Mouse (Mus musculus) left cerebral cortex, postnatal 10 days (tissue): Measurements from ENCODE around the gene Crabp1. TPM values are rescaled to one million over a fixed set of nuclear protein-coding genes. Genes with fewer than 3 reads are reported as not detected.

Experiments
- total RNA-seq, 2 experiments: library from RNA; stranded (reverse); gene quantifications; 2 replicates each; pipeline ENCODE4 v1.2.3; 2021

Crabp1 gene
- total RNA-seq, 2 experiments from 2014 or later = 2.6 to 9.5 TPM

Other genes starting within 250 kb of the Crabp1 start
- not detected for gene Sh2d7, start 225.8 kb upstream of the Crabp1 start, total RNA-seq
- 10 to 100 TPM; 32.8 to 33.9 TPM for gene Cib2, start 204.5 kb upstream of the Crabp1 start, total RNA-seq
- 100 to 1,000 TPM; 206 to 208 TPM for gene Idh3a, start 178.4 kb upstream of the Crabp1 start, total RNA-seq
- gene Acsbg1, start 102.9 kb upstream of the Crabp1 start, total RNA-seq = 10 to 100 TPM; 88.4 to 93.5 TPM
- 10 to 100 TPM; 13.6 to 14.4 TPM for gene Dnaja4, start 65.9 kb upstream of the Crabp1 start, total RNA-seq
- gene Wdr61, start 30.2 kb upstream of the Crabp1 start, total RNA-seq = 10 to 100 TPM; 52.5 to 54.1 TPM
- 10 to 100 TPM; 72.2 to 72.6 TPM for gene Ireb2, start 99.0 kb downstream of the Crabp1 start, total RNA-seq
- 1 to 10 TPM; 1.4 to 1.6 TPM for gene Hykk, start 152.5 kb downstream of the Crabp1 start, total RNA-seq
- gene Psma4, start 186.0 kb downstream of the Crabp1 start, total RNA-seq = 100 to 1,000 TPM; 146 to 151 TPM
- gene AY074887, start 186.2 kb downstream of the Crabp1 start, total RNA-seq = not detected
- 1 to 10 TPM; 5.3 TPM for gene Chrna5, start 216.1 kb downstream of the Crabp1 start, total RNA-seq